Mouse (Mus musculus) brain, embryonic 14.5 days (tissue): ENCODE measurements around the gene Olfr830. TPM values are rescaled to one million over a fixed set of nuclear protein-coding genes. Genes with fewer than 3 reads are reported as not detected.
"Not testable (repeated sequence)": the region's sequence is repeated elsewhere in the genome, so short reads cannot be mapped to it uniquely, and the experiment has no call there.

ENCODE experiments used
- DNase-seq: peaks from one replicate; pipeline ENCODE4 v3.0.0-alpha.2; 2011; ENCODE audit warnings: low read depth
- CTCF ChIP-seq: fragments of 200-500 bp; IDR thresholded peaks from 2 replicates; pipeline ENCODE4 v1.5.1; 2012; ENCODE audit warnings: inconsistent platforms, mild to moderate bottlenecking, moderate library complexity, borderline replicate concordance; ENCODE audit not compliant: insufficient read depth, insufficient read length; ENCODE audit errors: extremely low read depth
- POLR2A ChIP-seq: fragments of 200-500 bp; IDR thresholded peaks from 2 replicates; pipeline ENCODE4 v1.6.1; 2012; ENCODE audit warnings: mild to moderate bottlenecking, inconsistent platforms, borderline replicate concordance; ENCODE audit not compliant: poor library complexity, insufficient read depth, insufficient read length, severe bottlenecking; ENCODE audit errors: extremely low read depth
- polyA plus RNA-seq: library from polyadenylated mRNA; depleted of rRNA; stranded (reverse); fragments of >200 nt; gene quantifications from 2 replicates; pipeline ENCODE4 v1.2.3, GENCODE M21; 2012; rRNA removed

The Olfr830 gene
- not detected in 2 replicates for polyA plus RNA-seq

- no peak for TF ChIP-seq POLR2A
- TF ChIP-seq CTCF, result no peak
Observed at GRCm38 (mm10) chr9:18874393-18874792, at the start of gene Olfr830. TSS of gene Olfr830 (plus strand) at chr9:18874693.

GRCm38 (mm10) chr9:18854633-18855032 is 19.9 kb upstream of the Olfr830 start, which contains the start of gene Olfr829:
TSS of gene Olfr829 (plus strand) at chr9:18854933.
- no peak for DNase-seq
- TF ChIP-seq CTCF (no peak), POLR2A (no peak)

More at GRCm38 (mm10) chr9:18874393-18874792, at the start of gene Olfr830:
- DNase-seq, result no peak

- not testable (repeated sequence) for DNase-seq
Observed at GRCm38 (mm10) chr9:18907699-18908098, 33.2 kb downstream of the Olfr830 start.

- not testable (repeated sequence) for DNase-seq
Observed at GRCm38 (mm10) chr9:18927921-18928320, 53.4 kb downstream of the Olfr830 start.

Other genes with a start within 250 kb of the Olfr830 start
- gene Muc16, start 200.2 kb upstream of the Olfr830 start, polyA plus RNA-seq, result not detected in 2 replicates
- not detected in 2 replicates for gene Olfr24, start 110.7 kb upstream of the Olfr830 start, polyA plus RNA-seq
- not detected in 2 replicates for gene Olfr828, start 55.2 kb upstream of the Olfr830 start, polyA plus RNA-seq
- not detected in 2 replicates for gene Olfr829, start 19.8 kb upstream of the Olfr830 start, polyA plus RNA-seq
- not detected in 2 replicates for gene Olfr832, start 62.4 kb downstream of the Olfr830 start, polyA plus RNA-seq
- not detected in 2 replicates for gene Olfr834, start 113.3 kb downstream of the Olfr830 start, polyA plus RNA-seq
- gene Olfr835, start 158.0 kb downstream of the Olfr830 start, polyA plus RNA-seq, result not detected in 2 replicates
- not detected in 2 replicates for gene Olfr836, start 245.7 kb downstream of the Olfr830 start, polyA plus RNA-seq